Mouse (Mus musculus) erythroid progenitor cell, adult 5-6 weeks (primary cell): Measurements from ENCODE around the gene Cog4. TPM values are rescaled to one million over a fixed set of nuclear protein-coding genes. Genes with fewer than 3 reads are reported as not detected.
"Not testable (repeated sequence)": the region's sequence is repeated elsewhere in the genome, so short reads cannot be mapped to it uniquely, and the experiment has no call there.

Experiments
- ATAC-seq: replicated peaks from 2 replicates; pipeline ENCODE4 v1.8.0; 2016; ENCODE audit warnings: moderate number of reproducible peaks, mild to moderate bottlenecking, moderate TSS enrichment, inconsistent platforms; ENCODE audit not compliant: poor library complexity, low FRiP score, severe bottlenecking
- total RNA-seq, 2 experiments: library from RNA; stranded (forward) in 1 of 2; stranded (reverse) in 1 of 2; fragments of 150-400 nt in 1 of 2; fragments of 186-747, 209-891 nt in 1 of 2; gene quantifications; 2 replicates each; pipeline versions ENCODE4 v1.2.3 to v1.2.4; 2015 to 2017; ENCODE audit warnings: low replicate concordance in 2 of 2

Gene Cog4
- total RNA-seq, 2 experiments from 2014 or later, result 18.9 to 21.6 TPM

GRCm38 (mm10) chr8:110886634-110887033 is 40.2 kb downstream of the Cog4 start:
- ATAC-seq, result no peak

DNA sequence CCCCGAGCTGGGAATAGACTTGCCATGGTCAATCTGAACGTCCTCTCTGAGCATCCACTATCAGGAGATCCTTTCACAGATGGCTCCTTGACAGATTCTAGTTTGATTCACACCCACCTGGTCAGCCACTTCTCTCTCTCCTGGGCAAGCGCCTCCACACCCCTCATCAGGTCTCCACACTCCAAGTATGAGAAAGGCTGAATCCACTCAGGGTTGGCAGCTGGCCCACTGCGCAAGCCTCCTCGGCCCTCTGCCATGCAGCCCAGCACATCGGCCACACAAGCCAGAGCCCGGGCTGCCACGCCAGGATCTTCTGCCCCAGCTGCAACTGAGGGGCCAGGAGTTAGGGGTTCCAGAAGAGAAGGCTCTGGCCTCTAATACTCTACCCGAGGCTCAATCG is 41.2 kb downstream of the Cog4 start:
- ATAC-seq, result no peak

DNA sequence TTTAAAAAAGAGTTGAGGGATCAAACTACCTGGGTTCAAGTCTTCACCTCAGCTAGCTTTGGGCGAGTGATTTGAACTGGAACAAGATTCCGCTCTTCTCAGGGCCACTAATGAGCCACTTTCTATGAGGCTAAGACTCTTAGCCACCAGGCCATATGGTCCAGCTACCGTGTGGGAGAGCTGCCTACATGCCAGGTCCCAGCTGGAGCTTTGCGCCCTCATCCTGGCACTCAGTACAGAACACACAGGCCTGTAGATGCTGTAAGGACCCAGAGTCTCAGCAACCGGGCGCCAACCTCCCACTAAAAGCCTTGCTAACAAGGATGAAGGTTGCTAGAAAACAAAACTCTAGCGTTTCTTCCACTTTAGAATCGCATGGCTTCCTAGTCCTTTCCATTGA is 42.0 kb downstream of the Cog4 start:
- ATAC-seq, result no peak

GRCm38 (mm10) chr8:110888860-110889259 is 42.5 kb downstream of the Cog4 start:
- no peak for ATAC-seq

DNA sequence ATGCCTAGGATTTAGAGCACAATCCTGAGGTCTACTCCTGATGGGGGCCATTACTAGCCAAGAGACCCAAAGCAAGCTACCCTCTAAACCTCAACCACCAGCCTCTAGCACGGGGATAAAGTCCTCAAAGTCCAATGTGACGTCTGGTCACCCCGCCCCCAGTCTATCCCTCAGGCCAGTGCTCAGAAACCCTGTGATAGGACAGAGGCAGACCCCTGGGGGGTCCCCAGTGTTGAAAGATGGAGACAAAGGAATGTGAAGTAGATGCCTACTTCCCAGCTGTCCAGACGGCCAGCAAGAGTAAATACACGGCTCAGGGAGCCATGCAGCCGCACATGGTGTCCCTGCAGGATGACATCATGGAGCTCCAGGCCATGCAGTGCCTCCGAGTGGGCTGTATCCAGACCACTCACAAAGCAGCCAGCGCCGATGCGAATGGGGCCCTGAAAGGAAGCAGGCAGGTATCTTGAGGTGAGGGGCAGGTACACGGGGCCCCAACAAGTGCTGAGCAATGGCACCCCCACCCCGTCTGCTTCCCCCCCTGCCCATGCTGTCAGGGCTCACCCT is 43.6 kb downstream of the Cog4 start:
- ATAC-seq, result no peak

GRCm38 (mm10) chr8:110892040-110892439 is 45.6 kb downstream of the Cog4 start:
- no peak for ATAC-seq

DNA sequence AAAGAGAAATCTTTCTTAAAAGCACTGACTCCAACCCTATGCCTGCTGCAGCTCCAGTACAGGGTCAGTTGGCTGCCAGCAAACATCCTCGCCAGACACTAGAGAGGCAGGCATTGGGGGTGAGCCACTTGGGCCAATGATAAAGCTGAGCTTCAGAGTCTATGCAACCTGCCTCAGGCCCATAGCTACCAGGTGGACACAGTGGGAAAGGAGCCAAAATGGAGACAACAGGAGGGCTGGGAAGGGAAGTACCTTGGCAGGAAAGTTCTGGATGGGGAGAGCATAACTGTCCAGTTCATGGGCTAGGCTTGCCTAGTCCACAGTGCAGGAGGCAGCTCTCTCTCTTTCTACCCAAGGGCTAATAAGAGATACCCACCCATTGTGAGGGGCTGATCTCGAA is 46.5 kb downstream of the Cog4 start:
- no peak for ATAC-seq

DNA sequence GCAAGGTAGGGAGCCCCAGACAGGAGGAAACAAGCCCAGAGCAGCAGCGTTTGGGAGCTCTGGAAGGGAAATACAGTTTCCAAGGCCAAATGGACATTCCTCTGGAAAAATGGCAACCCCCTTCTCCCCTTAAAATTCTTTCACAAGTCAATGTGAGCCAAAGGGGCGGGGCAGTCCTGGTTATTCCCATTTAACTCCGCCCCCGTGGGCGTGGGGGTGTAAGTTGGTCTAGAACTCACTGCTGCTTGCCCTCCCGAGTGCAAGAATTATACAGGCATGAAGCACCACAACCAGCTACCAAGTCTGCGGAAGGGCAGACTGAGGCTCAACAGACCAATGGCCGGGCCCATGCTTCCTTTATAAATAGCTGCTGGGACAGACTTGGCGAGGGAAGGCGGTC is 48.5 kb downstream of the Cog4 start:
- no peak for ATAC-seq

DNA sequence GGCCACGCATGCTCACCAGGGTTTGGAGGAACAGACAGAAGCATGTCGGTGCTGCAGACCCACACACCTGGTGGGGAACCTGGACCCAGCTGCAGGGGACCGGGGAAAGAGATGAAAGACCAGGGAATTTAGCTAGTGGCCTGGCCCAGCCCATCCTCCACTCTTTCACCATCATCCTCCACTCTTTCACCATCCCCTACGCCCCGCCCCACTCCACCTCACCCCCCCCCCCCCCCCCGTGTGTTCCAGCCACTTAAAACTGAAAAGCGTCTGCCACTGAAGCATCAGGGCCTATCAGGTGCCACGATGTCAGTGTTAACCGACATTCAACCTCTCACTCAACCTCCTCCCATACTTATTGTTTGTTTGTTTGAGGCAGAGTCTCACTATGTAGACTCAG is 48.9 kb downstream of the Cog4 start:
- ATAC-seq, result no peak

- no peak for ATAC-seq
These were observed 49.4 kb downstream of the Cog4 start for GRCm38 (mm10) chr8:110895812-110896211.

DNA sequence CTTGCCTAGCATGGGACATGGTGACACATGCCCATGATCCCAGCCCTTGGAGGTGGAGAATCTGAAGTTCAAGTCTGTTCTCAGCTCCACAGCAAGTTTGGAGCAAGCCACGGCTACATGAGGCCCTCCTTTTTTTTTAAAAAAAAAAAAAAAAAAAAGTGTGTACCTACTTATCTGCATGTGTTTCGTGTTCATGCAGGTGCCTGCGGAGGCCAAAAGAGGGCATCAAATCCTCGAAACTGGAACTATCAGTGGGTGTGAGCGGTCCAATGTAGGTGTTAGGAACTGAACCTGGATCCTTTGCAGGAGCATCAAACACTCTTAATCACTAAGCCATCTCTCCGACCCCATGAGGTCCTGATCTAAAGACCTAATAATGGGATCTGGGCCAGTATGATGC is 51.1 kb downstream of the Cog4 start:
- no peak for ATAC-seq

DNA sequence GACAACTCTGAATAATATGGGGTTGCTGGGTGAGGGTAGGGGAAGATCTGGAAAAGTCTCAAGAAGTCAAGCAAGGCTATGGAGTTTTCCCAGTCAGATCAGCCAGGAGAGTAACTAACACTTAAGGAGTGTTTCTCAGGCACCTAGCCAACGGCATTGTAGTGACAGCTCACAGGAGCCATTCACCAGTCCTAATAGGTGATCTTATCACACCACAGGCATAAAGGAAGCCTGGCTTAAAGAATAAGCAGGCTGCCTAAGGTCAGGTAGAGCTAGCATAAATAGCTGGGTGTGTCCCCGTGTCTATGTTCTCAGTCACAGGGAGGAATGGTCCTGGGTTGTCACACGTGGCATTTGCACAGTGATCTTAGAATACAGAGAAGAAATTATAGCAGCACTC is 54.7 kb downstream of the Cog4 start:
- ATAC-seq, result no peak

DNA sequence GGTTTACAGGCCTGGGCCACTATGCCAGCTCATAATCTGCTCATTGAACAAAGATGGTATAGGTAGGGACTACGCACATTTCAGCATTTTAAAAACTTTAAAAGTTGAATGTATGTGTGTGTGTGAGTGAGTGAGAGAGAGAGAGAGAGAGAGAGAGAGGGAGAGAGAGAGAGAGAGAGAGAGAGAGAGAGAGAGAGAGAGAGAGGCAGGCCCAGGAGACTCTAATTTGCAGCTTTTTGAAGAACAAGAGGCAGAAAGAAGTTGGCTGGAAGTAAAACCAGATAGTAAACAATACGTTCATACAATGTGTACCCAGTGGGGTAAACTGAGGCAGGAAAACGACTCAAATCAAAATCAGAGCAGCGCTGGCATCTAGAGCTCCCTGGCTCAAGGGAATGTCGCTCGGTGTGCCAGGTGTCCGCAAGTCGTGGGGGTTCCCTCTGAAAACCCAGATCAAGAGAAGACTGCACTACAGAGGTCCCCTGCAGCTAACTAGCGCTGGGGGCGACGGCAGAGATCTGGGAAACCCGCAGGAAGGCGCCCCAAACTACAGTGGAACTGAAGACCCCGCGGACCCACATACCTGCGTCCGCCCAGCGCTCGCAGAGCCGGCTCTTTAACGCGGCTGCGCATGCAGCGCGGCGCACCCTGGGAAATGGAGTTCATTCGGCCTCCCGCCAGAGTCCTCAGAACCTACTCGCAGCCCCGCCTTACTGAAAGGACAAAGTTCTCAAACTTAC is 55.6 kb downstream of the Cog4 start, which contains the start of gene Fuk:
Gene Fuk (minus strand): TSS at position 650 of the 740 bp plus-strand sequence.
- peak; percentile 100 for ATAC-seq

GRCm38 (mm10) chr8:110902579-110902965 is 56.2 kb downstream of the Cog4 start:
- no peak for ATAC-seq

GRCm38 (mm10) chr8:110905404-110905803 is 59.0 kb downstream of the Cog4 start:
- no peak for ATAC-seq

DNA sequence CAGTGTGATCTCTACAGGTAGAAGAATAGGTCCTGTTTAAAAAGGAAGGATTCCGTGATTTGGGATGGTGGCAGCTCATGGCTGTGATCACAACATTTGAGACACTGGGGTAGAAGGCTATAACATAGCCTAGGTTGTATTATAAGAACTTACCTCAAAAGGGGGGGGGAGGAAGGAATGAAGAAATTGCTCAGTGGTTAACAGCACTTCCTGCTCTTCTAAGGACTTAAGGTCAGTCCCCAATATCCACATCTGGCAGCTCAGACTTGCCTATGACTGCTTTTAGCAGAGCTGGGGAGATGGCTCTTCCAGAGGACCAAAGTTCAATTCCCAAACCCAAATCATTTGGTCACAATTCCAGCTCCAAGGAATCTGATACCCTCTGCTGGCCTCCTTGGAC is 60.3 kb downstream of the Cog4 start:
- ATAC-seq, result no peak

DNA sequence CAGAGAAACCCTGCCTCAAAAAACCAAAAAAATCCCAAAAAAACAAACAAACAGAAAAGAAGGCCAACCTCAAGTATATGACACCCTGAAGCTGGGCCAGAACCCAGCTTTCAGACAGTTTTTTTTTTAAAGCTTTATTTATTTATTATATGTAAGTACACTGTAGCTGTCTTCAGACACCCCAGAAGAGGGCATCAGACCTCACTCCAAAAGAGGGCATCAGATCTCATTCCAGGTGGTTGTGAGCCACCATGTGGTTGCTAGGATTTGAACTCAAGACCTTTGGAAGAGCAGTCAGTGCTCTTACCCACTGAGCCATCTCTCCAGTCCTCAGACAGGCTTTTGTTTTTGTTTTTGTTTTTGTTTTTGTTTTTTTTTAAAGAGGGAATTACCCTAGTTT is 63.5 kb downstream of the Cog4 start:
- ATAC-seq, result not testable (repeated sequence)

- peak; percentile 59 for ATAC-seq
These were observed 65.5 kb downstream of the Cog4 start for GRCm38 (mm10) chr8:110911576-110912570.

GRCm38 (mm10) chr8:110917415-110917814 is 71.0 kb downstream of the Cog4 start:
- no peak for ATAC-seq

DNA sequence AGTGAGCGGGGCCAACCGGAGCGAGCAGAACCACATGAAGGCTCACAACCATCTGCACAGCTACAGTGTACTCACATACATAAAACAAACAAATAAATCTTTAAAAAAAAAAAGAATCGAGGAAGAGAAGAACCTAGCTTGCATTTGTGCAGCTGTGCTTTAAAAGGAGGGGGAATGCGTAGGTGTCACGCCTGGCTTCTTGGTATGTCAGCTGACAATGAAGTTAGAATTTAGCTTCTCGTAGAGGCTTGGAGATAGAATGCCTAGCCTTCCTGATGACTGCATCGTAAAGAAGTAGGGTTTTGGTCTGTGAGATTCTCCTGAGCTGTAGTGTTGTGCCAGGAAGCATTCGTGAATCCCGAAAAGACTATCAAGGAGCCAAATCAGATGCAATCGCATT is 71.6 kb downstream of the Cog4 start:
- ATAC-seq, result no peak

GRCm38 (mm10) chr8:110918460-110918859 is 72.1 kb downstream of the Cog4 start:
- no peak for ATAC-seq
